14 mouse cellular contexts compared by ENCODE assay signal in genomic region chr6:99946481-99946880, GRCm38 (mm10).
"Had no signal": no experiment of that assay in that cellular context is flagged by ENCODE, and none has a peak within 500 bp of the region (broad histone marks: within the 10 kb centered on the region; RNA-seq: fewer than 3 reads in every experiment).

No protein-coding gene starts in this region.

- H3K4me2 ChIP-seq: midbrain, embryonic 11.5 days; midbrain, embryonic 13.5 days; midbrain, embryonic 15.5 days; neural tube, embryonic 12.5 days; stomach, embryonic 15.5 days had no signal

- ATAC-seq: midbrain, embryonic 13.5 days; midbrain, embryonic 15.5 days had no signal

- H3K9ac ChIP-seq: liver, embryonic 14.5 days; midbrain, embryonic 13.5 days; midbrain, embryonic 15.5 days; neural tube, embryonic 12.5 days; stomach, embryonic 15.5 days had no signal

- H3K9me3 ChIP-seq: midbrain, embryonic 13.5 days; midbrain, embryonic 15.5 days; neural tube, embryonic 12.5 days; stomach, embryonic 15.5 days had no signal

- H3K4me1 ChIP-seq: megakaryocyte, embryonic 14.5 days; midbrain, embryonic 15.5 days; neural tube, embryonic 12.5 days; stomach, embryonic 15.5 days had no signal

- H3K4me3 ChIP-seq: megakaryocyte, embryonic 14.5 days; midbrain, embryonic 13.5 days; midbrain, embryonic 15.5 days; neural tube, embryonic 12.5 days; stomach, embryonic 15.5 days had no signal

- H3K36me3 ChIP-seq: midbrain, embryonic 13.5 days; midbrain, embryonic 15.5 days; neural tube, embryonic 12.5 days; stomach, embryonic 15.5 days had no signal

- DNase-seq: lung, adult 2 months; lung, postnatal 14 days; right cerebral cortex, postnatal 14 days; thymus, adult 2 months; thymus, postnatal 25 days; thymus, postnatal 4 days had no signal

- H3K27me3 ChIP-seq: stomach, embryonic 15.5 days had no signal

- H3K27ac ChIP-seq: liver, embryonic 14.5 days; midbrain, embryonic 13.5 days; midbrain, embryonic 15.5 days; neural tube, embryonic 12.5 days; stomach, embryonic 15.5 days; stomach, postnatal 0 days had no signal
